Mouse (Mus musculus) C2C12 (cell line): Measurements from ENCODE around the gene Mtmr4.

Source experiments
- CTCF ChIP-seq: IDR thresholded peaks from one replicate; pipeline ENCODE4 v1.5.1; 2011; ENCODE audit not compliant: control insufficient read depth, insufficient read depth, insufficient read length
- MAX ChIP-seq: IDR thresholded peaks from one replicate; pipeline ENCODE4 v1.6.1; 2011; ENCODE audit warnings: mild to moderate bottlenecking, control low read depth
- MYOD1 ChIP-seq: IDR thresholded peaks from one replicate; pipeline ENCODE4 v1.6.1; 2011; ENCODE audit warnings: low read depth; ENCODE audit not compliant: control insufficient read depth, insufficient read length
- USF1 ChIP-seq: IDR thresholded peaks from one replicate; pipeline ENCODE4 v1.6.1; 2011; ENCODE audit warnings: low read depth, mild to moderate bottlenecking, control low read depth, moderate library complexity

DNA sequence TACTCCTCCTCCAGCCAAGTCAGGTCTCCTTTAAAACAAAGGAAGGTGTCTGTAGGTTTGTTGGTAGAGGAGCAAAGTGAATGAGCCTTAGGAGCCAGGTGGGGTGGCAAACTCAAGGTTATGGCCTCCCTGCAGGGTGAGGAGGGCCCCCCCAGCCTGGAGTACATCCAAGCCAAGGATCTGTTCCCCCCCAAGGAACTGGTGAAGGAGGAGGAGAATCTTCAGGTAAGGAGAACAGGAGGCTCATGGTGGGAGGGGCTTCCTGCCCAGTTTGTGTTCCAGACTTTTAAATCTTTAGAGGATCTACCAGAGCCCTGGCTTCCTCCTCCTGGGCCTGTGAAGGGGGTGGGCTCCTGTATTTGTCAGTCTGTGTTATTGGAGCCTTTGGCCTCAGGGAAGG, 5.1 kb downstream of the Mtmr4 start:
- TF ChIP-seq CTCF: no peak
- no peak for TF ChIP-seq USF1
- TF ChIP-seq MYOD1: no peak
- TF ChIP-seq MAX: no peak
